Mouse (Mus musculus) CH12.LX (cell line): ENCODE data around the gene Hnrnpa0. TPM values are rescaled to one million over a fixed set of nuclear protein-coding genes. Genes with fewer than 3 reads are reported as not detected.

Experiments used
- DNase-seq: peaks from one replicate; pipeline ENCODE4 v3.0.0-alpha.2; 2013; ENCODE audit errors: extremely low read depth
- H3K27ac ChIP-seq: 2 replicates; pipeline ENCODE4 v1.5.1; 2012; ENCODE audit warnings: low read depth, mild to moderate bottlenecking, control low read depth, moderate library complexity; ENCODE audit not compliant: insufficient read depth
- H3K27me3 ChIP-seq: replicated peaks from 2 replicates; pipeline ENCODE3; 2012; ENCODE audit warnings: inconsistent platforms
- H3K36me3 ChIP-seq, 2 experiments: replicated peaks in 1 of 2; 2 replicates each; pipeline versions ENCODE3 to v1.6.1; 2012; ENCODE audit warnings: inconsistent platforms in 1 of 2, low read length in 1 of 2, mild to moderate bottlenecking in 1 of 2, mixed read lengths in 1 of 2, moderate library complexity in 1 of 2; ENCODE audit not compliant: control insufficient read depth in 1 of 2, insufficient read depth in 1 of 2
- H3K4me1 ChIP-seq, 2 experiments: 2 replicates each; pipeline ENCODE4 v1.6.1; 2012; ENCODE audit warnings: inconsistent platforms in 1 of 2, moderate library complexity in 1 of 2; ENCODE audit not compliant: insufficient read depth in 2 of 2, control insufficient read depth in 1 of 2
- H3K4me2 ChIP-seq: 2 replicates; pipeline ENCODE4 v1.6.1; 2012; ENCODE audit warnings: low read depth, mild to moderate bottlenecking, control low read depth; ENCODE audit not compliant: poor library complexity, insufficient read depth, severe bottlenecking
- H3K4me3 ChIP-seq, 3 experiments: fragments of 150-350 bp in 1 of 3; sonication (generic) in 1 of 3; replicated peaks in 1 of 3; 2 replicates each; pipeline versions ENCODE3 to v1.5.1; 2011 to 2012; ENCODE audit warnings: low read depth in 2 of 3, low read length in 2 of 3, mild to moderate bottlenecking in 2 of 3, moderate library complexity in 2 of 3, control low read depth in 1 of 3, improper control_type of control experiment in 1 of 3, inconsistent platforms in 1 of 3, mixed read lengths in 1 of 3; ENCODE audit not compliant: poor library complexity in 1 of 3
- H3K79me2 ChIP-seq: replicated peaks from 2 replicates; pipeline ENCODE4 v1.6.1; 2012; ENCODE audit warnings: mild to moderate bottlenecking, moderate library complexity; ENCODE audit not compliant: control insufficient read depth, poor library complexity, insufficient read depth, severe bottlenecking; ENCODE audit errors: extremely low read depth
- H3K9ac ChIP-seq: 2 replicates; pipeline ENCODE4 v1.6.1; 2012; ENCODE audit warnings: low read depth, mild to moderate bottlenecking, control low read depth, moderate library complexity; ENCODE audit not compliant: insufficient read depth
- H3K9me3 ChIP-seq: replicated peaks from 2 replicates; pipeline ENCODE3; 2012; ENCODE audit warnings: low read length, inconsistent platforms, mixed read lengths
- CHD1 ChIP-seq: IDR thresholded peaks from 2 replicates; pipeline ENCODE4 v1.6.1; 2012; ENCODE audit warnings: low read depth, low read length, improper control_type of control experiment, inconsistent platforms
- CHD2 ChIP-seq: IDR thresholded peaks from 2 replicates; pipeline ENCODE4 v1.6.1; 2011; ENCODE audit warnings: low read length, improper control_type of control experiment
- CTCF ChIP-seq, 2 experiments: IDR thresholded peaks in 1 of 2; conservative IDR thresholded peaks in 1 of 2; 2 replicates each; pipeline ENCODE4 v1.5.1; 2011 to 2012; ENCODE audit warnings: low read depth in 2 of 2, low read length in 2 of 2, improper control_type of control experiment in 1 of 2, inconsistent platforms in 1 of 2, mild to moderate bottlenecking in 1 of 2, moderate library complexity in 1 of 2
- ELF1 ChIP-seq: IDR thresholded peaks from 2 replicates; pipeline ENCODE4 v1.6.1; 2014; ENCODE audit warnings: low read depth, mild to moderate bottlenecking, inconsistent platforms, low read length, improper control_type of control experiment
- EP300 ChIP-seq: IDR thresholded peaks from 2 replicates; pipeline ENCODE4 v1.6.1; 2011; ENCODE audit warnings: low read length, improper control_type of control experiment
- GABPA ChIP-seq: IDR thresholded peaks from 2 replicates; pipeline ENCODE4 v1.6.1; 2012; ENCODE audit warnings: low read depth, low read length, improper control_type of control experiment, inconsistent platforms; ENCODE audit not compliant: insufficient replicate concordance
- HCFC1 ChIP-seq: IDR thresholded peaks from 2 replicates; pipeline ENCODE4 v1.6.1; 2012; ENCODE audit warnings: low read depth, mild to moderate bottlenecking, inconsistent platforms, low read length, improper control_type of control experiment
- KAT2A ChIP-seq: IDR thresholded peaks from 2 replicates; pipeline ENCODE4 v1.6.1; 2012; ENCODE audit warnings: low read length, improper control_type of control experiment, inconsistent platforms; ENCODE audit not compliant: insufficient replicate concordance
- MAX ChIP-seq: IDR thresholded peaks from 2 replicates; pipeline ENCODE4 v1.6.1; 2011; ENCODE audit warnings: low read length, improper control_type of control experiment
- MAZ ChIP-seq: IDR thresholded peaks from 2 replicates; pipeline ENCODE4 v1.6.1; 2012; ENCODE audit warnings: low read depth, mild to moderate bottlenecking, inconsistent platforms, low read length, improper control_type of control experiment, moderate library complexity
- MEF2A ChIP-seq: IDR thresholded peaks from 2 replicates; pipeline ENCODE4 v1.6.1; 2014; ENCODE audit warnings: low read depth, mild to moderate bottlenecking, inconsistent platforms, low read length, improper control_type of control experiment, borderline replicate concordance
- MXI1 ChIP-seq: IDR thresholded peaks from 2 replicates; pipeline ENCODE4 v1.6.1; 2011; ENCODE audit warnings: mild to moderate bottlenecking, low read depth, low read length, improper control_type of control experiment
- MYC ChIP-seq: IDR thresholded peaks from 2 replicates; pipeline ENCODE4 v1.6.1; 2011; ENCODE audit warnings: low read depth, mild to moderate bottlenecking, improper control_type of control experiment, low read length
- NRF1 ChIP-seq: IDR thresholded peaks from 2 replicates; pipeline ENCODE4 v1.6.1; 2014; ENCODE audit warnings: low read depth, mild to moderate bottlenecking, inconsistent platforms, low read length, improper control_type of control experiment, moderate library complexity
- POLR2A ChIP-seq: IDR thresholded peaks from 2 replicates; pipeline ENCODE4 v1.6.1; 2011; ENCODE audit warnings: low read depth, mild to moderate bottlenecking, improper control_type of control experiment, low read length
- POLR2AphosphoS2 ChIP-seq: IDR thresholded peaks from 2 replicates; pipeline ENCODE4 v1.6.1; 2011; ENCODE audit warnings: low read depth, low read length, improper control_type of control experiment
- SIN3A ChIP-seq: IDR thresholded peaks from 2 replicates; pipeline ENCODE4 v1.6.1; 2012; ENCODE audit warnings: low read length, improper control_type of control experiment, inconsistent platforms
- SMC3 ChIP-seq: IDR thresholded peaks from 2 replicates; pipeline ENCODE4 v1.6.1; 2011; ENCODE audit warnings: low read depth, low read length, improper control_type of control experiment
- TBP ChIP-seq: conservative IDR thresholded peaks from 2 replicates; pipeline ENCODE4 v1.6.1; 2011; ENCODE audit warnings: low read depth, low read length, improper control_type of control experiment
- TCF12 ChIP-seq: IDR thresholded peaks from 2 replicates; pipeline ENCODE4 v1.6.1; 2014; ENCODE audit warnings: low read depth, mild to moderate bottlenecking, inconsistent platforms, low read length, improper control_type of control experiment
- USF2 ChIP-seq: conservative IDR thresholded peaks from 2 replicates; pipeline ENCODE4 v1.6.1; 2011; ENCODE audit warnings: low read depth, low read length, improper control_type of control experiment
- ZC3H11A ChIP-seq: IDR thresholded peaks from 2 replicates; pipeline ENCODE4 v1.6.1; 2012; ENCODE audit warnings: low read depth, mild to moderate bottlenecking, inconsistent platforms, low read length, improper control_type of control experiment
- ZMIZ1 ChIP-seq: IDR thresholded peaks from 2 replicates; pipeline ENCODE4 v1.6.1; 2012; ENCODE audit warnings: low read depth, mild to moderate bottlenecking, inconsistent platforms, low read length, improper control_type of control experiment
- dilution Hi-C: fragments of 300-500 bp; cut with MboI; formaldehyde crosslinking; loops from 2 replicates; pipeline ENCODE4 v1.14.3; 2020; ENCODE audit warnings: low sequenced_read_pairs; ENCODE audit not compliant: extremely low pct_unique_long_range_greater_than_20kb, extremely low pct_ligation_motif_present
- in situ Hi-C: fragments of 300-500 bp; cut with MboI; formaldehyde crosslinking; loops from 3 replicates; pipeline ENCODE4 v1.14.3; 2019; ENCODE audit warnings: low sequenced_read_pairs, low pct_ligation_motif_present, low pct_unique_long_range_greater_than_20kb, mixed read lengths
- polyA plus RNA-seq: library from polyadenylated mRNA; unstranded; fragments of >175 nt; gene quantifications from 2 replicates; pipeline ENCODE4 v1.2.1, GENCODE M21; 2012; ENCODE audit warnings: low read depth; ENCODE audit not compliant: insufficient read length
- total RNA-seq, 2 experiments: library from RNA; depleted of rRNA; stranded (reverse); fragments of 300-350 nt in 1 of 2; fragments of >200 nt in 1 of 2; gene quantifications; 2 replicates each; pipeline ENCODE4 v1.2.3; 2012 to 2014

Hnrnpa0 gene
- total and polyA plus RNA-seq, 3 experiments: 104 to 139 (median 126) TPM

GRCm38 (mm10) chr13:58090643-58091042, 37.7 kb downstream of the Hnrnpa0 start:
- H3K27me3 ChIP-seq: peaks cover 5% of the 10 kb centered on the region
- TF ChIP-seq CHD2 (no peak), TBP (no peak), MAX (no peak), TCF12 (no peak), MEF2A (no peak), HCFC1 (no peak), SMC3 (no peak), POLR2AphosphoS2 (no peak), MYC (no peak), NRF1 (no peak), ZMIZ1 (no peak), POLR2A (no peak), SIN3A (no peak), MXI1 (no peak), KAT2A (no peak), USF2 (no peak)
- in situ Hi-C loops (no loop called here), dilution Hi-C loops (no loop called here)
- DNase-seq: no peak
- H3K4me3 ChIP-seq: no peak overlapping the region
- H3K4me2 ChIP-seq: no peak overlapping the region
- H3K9ac ChIP-seq: no peak overlapping the region
- no peaks in the 10 kb centered on the region for H3K4me1 ChIP-seq
- H3K36me3 ChIP-seq: no peaks in the 10 kb centered on the region
- no peak overlapping the region for H3K27ac ChIP-seq
- H3K79me2 ChIP-seq: no peaks in the 10 kb centered on the region
- no peaks in the 10 kb centered on the region for H3K9me3 ChIP-seq

DNA sequence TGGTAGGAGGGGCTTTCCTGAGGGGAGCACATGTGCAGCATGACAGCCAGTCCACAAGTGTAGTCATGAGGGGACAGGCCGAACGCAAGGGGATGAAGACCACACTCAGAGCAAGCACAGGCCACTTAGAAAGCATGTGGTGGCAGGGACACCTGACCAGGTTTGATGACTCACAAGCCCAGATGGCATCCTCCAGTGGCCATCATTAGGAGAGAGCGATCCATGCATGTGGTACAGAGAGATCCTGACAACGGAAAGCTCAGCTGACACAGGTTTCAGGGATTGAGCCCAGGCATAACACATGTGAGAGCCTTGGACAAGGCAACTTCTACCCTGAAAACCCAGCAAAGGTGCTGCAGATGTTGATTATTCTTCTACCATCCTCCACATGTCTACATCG, 44.0 kb downstream of the Hnrnpa0 start:
- peaks cover 2% of the 10 kb centered on the region for H3K27me3 ChIP-seq
- no peak overlapping the region for H3K4me2 ChIP-seq
- dilution Hi-C loops (no loop called here), in situ Hi-C loops (no loop called here)
- no peak overlapping the region for H3K27ac ChIP-seq
- H3K4me1 ChIP-seq: no peaks in the 10 kb centered on the region
- DNase-seq: no peak
- H3K36me3 ChIP-seq: no peaks in the 10 kb centered on the region
- no peak for TF ChIP-seq SMC3
- TF ChIP-seq MAZ: no peak
- no peak for TF ChIP-seq MEF2A
- no peak for TF ChIP-seq HCFC1
- TF ChIP-seq EP300: no peak
- TF ChIP-seq CHD2: no peak
- no peak for TF ChIP-seq CHD1
- no peak for TF ChIP-seq ELF1
- no peak for TF ChIP-seq USF2
- no peak for TF ChIP-seq TBP
- TF ChIP-seq ZC3H11A: no peak
- no peak for TF ChIP-seq CTCF (conservative IDR thresholded peaks at IDR 0.05 in 1 of 2, IDR thresholded peaks at IDR 0.05 in 1 of 2; ENCODE audit: low read depth in 2 of 2, low read length in 2 of 2)
- no peak for TF ChIP-seq KAT2A
- TF ChIP-seq GABPA: no peak
- H3K9me3 ChIP-seq: no peaks in the 10 kb centered on the region
- H3K4me3 ChIP-seq: no peak overlapping the region
- no peak overlapping the region for H3K9ac ChIP-seq
- no peaks in the 10 kb centered on the region for H3K79me2 ChIP-seq
